Mouse (Mus musculus): Measurements from ENCODE around the gene F3. TPM values are rescaled to one million over a fixed set of nuclear protein-coding genes. Genes with fewer than 3 reads are reported as not detected.
A peak's percentile ranks its signal among the peaks of the same experiment; 100 is the strongest.

F3 gene
- polyA plus RNA-seq, 1 experiment from 2014 or later, result 12.1 TPM

GRCm38 (mm10) chr3:121713151-121713701 lies 10.1 kb upstream of the F3 start:
- 83% methylated on average over 17 of the region's 17 CpGs for WGBS
- Histone ChIP-seq H3K4me3 (no peak overlapping the region), H3K36me3 (replicated peaks) (no peaks in the 10 kb centered on the region), H3K27ac (replicated peaks) (no peak overlapping the region; the same call in 1 of the 2 replicates), H3K4me1 (peaks cover 16% of the 10 kb centered on the region), H3K9me3 (no peaks in the 10 kb centered on the region), H3K27me3 (replicated peaks; ENCODE audit: low read depth, poor library complexity, severe bottlenecking) (no peaks in the 10 kb centered on the region)
- no peak for DNase-seq (ENCODE audit: low spot score)

- Histone ChIP-seq H3K27ac (replicated peaks) (no peak overlapping the region), H3K4me3 (no peak overlapping the region), H3K9me3 (no peaks in the 10 kb centered on the region), H3K4me1 (peaks cover 22% of the 10 kb centered on the region), H3K27me3 (replicated peaks; ENCODE audit: low read depth, poor library complexity, severe bottlenecking) (no peaks in the 10 kb centered on the region), H3K36me3 (replicated peaks) (no peaks in the 10 kb centered on the region)
- no peak for DNase-seq (ENCODE audit: low spot score)
- 81% methylated on average over 8 of the region's 8 CpGs for WGBS
Observed at GRCm38 (mm10) chr3:121713816-121714215, 9.5 kb upstream of the F3 start.

- Histone ChIP-seq H3K27ac (replicated peaks) (no peak overlapping the region), H3K36me3 (replicated peaks) (no peaks in the 10 kb centered on the region), H3K4me1 (peaks cover 24% of the 10 kb centered on the region), H3K4me3 (no peak overlapping the region), H3K9me3 (no peaks in the 10 kb centered on the region), H3K27me3 (replicated peaks; ENCODE audit: low read depth, poor library complexity, severe bottlenecking) (no peaks in the 10 kb centered on the region)
- no peak for DNase-seq (ENCODE audit: low spot score)
- WGBS, result 93% methylated on average over 2 of the region's 2 CpGs
Observed at GRCm38 (mm10) chr3:121714461-121714860, 8.9 kb upstream of the F3 start.

GRCm38 (mm10) chr3:121715336-121715735 lies 8.0 kb upstream of the F3 start:
- no peak for DNase-seq (ENCODE audit: low spot score)
- no peaks in the 10 kb centered on the region for H3K36me3 ChIP-seq (replicated peaks)
- no peak overlapping the region for H3K4me3 ChIP-seq
- peaks cover 24% of the 10 kb centered on the region for H3K4me1 ChIP-seq
- no peak overlapping the region for H3K27ac ChIP-seq (replicated peaks)
- no peaks in the 10 kb centered on the region for H3K9me3 ChIP-seq
- H3K27me3 ChIP-seq (replicated peaks; ENCODE audit: low read depth, poor library complexity, severe bottlenecking), result peaks cover 2% of the 10 kb centered on the region; the same call in 1 of the 2 replicates

- 88% methylated on average over 6 of the region's 6 CpGs for WGBS
- Histone ChIP-seq H3K9me3 (no peaks in the 10 kb centered on the region), H3K27me3 (replicated peaks; ENCODE audit: low read depth, poor library complexity, severe bottlenecking) (peaks cover 7% of the 10 kb centered on the region), H3K36me3 (replicated peaks) (no peaks in the 10 kb centered on the region), H3K4me3 (no peak overlapping the region), H3K27ac (replicated peaks) (no peak overlapping the region), H3K4me1 (peaks cover 24% of the 10 kb centered on the region)
- DNase-seq (ENCODE audit: low spot score), result no peak
Observed at GRCm38 (mm10) chr3:121715741-121716459, 7.4 kb upstream of the F3 start.

- H3K36me3 ChIP-seq (replicated peaks), result no peaks in the 10 kb centered on the region
- 82% methylated on average over 5 of the region's 5 CpGs for WGBS
- H3K4me1 ChIP-seq, result peaks cover 28% of the 10 kb centered on the region
- H3K9me3 ChIP-seq, result no peaks in the 10 kb centered on the region
- DNase-seq (ENCODE audit: low spot score), result no peak
- H3K27ac ChIP-seq (replicated peaks), result no peak overlapping the region
- no peak overlapping the region for H3K4me3 ChIP-seq
- peaks cover 13% of the 10 kb centered on the region for H3K27me3 ChIP-seq (replicated peaks; ENCODE audit: low read depth, poor library complexity, severe bottlenecking)
Observed at GRCm38 (mm10) chr3:121716480-121716879, 6.9 kb upstream of the F3 start.

GRCm38 (mm10) chr3:121718679-121719078 lies 4.7 kb upstream of the F3 start:
- Histone ChIP-seq H3K27me3 (replicated peaks; ENCODE audit: low read depth, poor library complexity, severe bottlenecking) (peaks cover 29% of the 10 kb centered on the region), H3K9me3 (no peaks in the 10 kb centered on the region), H3K27ac (replicated peaks) (no peak overlapping the region), H3K4me3 (no peak overlapping the region), H3K4me1 (peaks cover 31% of the 10 kb centered on the region), H3K36me3 (replicated peaks) (no peaks in the 10 kb centered on the region)
- no peak for DNase-seq (ENCODE audit: low spot score)
- 66% methylated on average over 8 of the region's 8 CpGs for WGBS

GRCm38 (mm10) chr3:121719701-121720100 lies 3.6 kb upstream of the F3 start:
- H3K27me3 ChIP-seq (replicated peaks; ENCODE audit: low read depth, poor library complexity, severe bottlenecking), result peaks cover 40% of the 10 kb centered on the region
- H3K4me3 ChIP-seq, result no peak overlapping the region
- no peaks in the 10 kb centered on the region for H3K36me3 ChIP-seq (replicated peaks)
- DNase-seq (ENCODE audit: low spot score), result no peak
- 82% methylated on average over 3 of the region's 3 CpGs for WGBS
- H3K27ac ChIP-seq (replicated peaks), result no peak overlapping the region
- H3K9me3 ChIP-seq, result no peaks in the 10 kb centered on the region
- H3K4me1 ChIP-seq, result peaks cover 38% of the 10 kb centered on the region

GRCm38 (mm10) chr3:121720801-121721690 lies 2.3 kb upstream of the F3 start:
- DNase-seq (ENCODE audit: low spot score), result no peak

GRCm38 (mm10) chr3:121721691-121722070 lies 1.7 kb upstream of the F3 start:
- Histone ChIP-seq H3K27ac (replicated peaks) (no peak overlapping the region), H3K36me3 (replicated peaks) (no peaks in the 10 kb centered on the region), H3K9me3 (no peaks in the 10 kb centered on the region), H3K4me1 (peaks cover 38% of the 10 kb centered on the region), H3K4me3 (no peak overlapping the region), H3K27me3 (replicated peaks; ENCODE audit: low read depth, poor library complexity, severe bottlenecking) (peaks cover 50% of the 10 kb centered on the region)
- DNase-seq (ENCODE audit: low spot score), result no peak
- WGBS, result 73% methylated on average over 7 of the region's 7 CpGs

More at GRCm38 (mm10) chr3:121720801-121721690, 2.3 kb upstream of the F3 start:
- H3K36me3 ChIP-seq (replicated peaks), result no peaks in the 10 kb centered on the region
- WGBS, result 61% methylated on average over 14 of the region's 14 CpGs
- H3K27ac ChIP-seq (replicated peaks), result no peak overlapping the region
- H3K9me3 ChIP-seq, result no peaks in the 10 kb centered on the region
- no peak overlapping the region for H3K4me3 ChIP-seq
- H3K27me3 ChIP-seq (replicated peaks; ENCODE audit: low read depth, poor library complexity, severe bottlenecking), result peaks cover 50% of the 10 kb centered on the region
- peaks cover 38% of the 10 kb centered on the region for H3K4me1 ChIP-seq

GRCm38 (mm10) chr3:121723968-121724524 lies 709 bp downstream of the F3 start:
- DNase-seq (ENCODE audit: low spot score), result peak; percentile 38
- Histone ChIP-seq H3K27me3 (replicated peaks; ENCODE audit: low read depth, poor library complexity, severe bottlenecking) (peaks cover 50% of the 10 kb centered on the region), H3K4me3 (peak overlapping the region; percentile 66), H3K36me3 (replicated peaks) (peaks cover 5% of the 10 kb centered on the region; the same call in 1 of the 2 replicates), H3K4me1 (peaks cover 29% of the 10 kb centered on the region), H3K27ac (replicated peaks) (peak overlapping the region; percentile 76), H3K9me3 (no peaks in the 10 kb centered on the region)
- WGBS, result 7% methylated on average over 20 of the region's 20 CpGs

GRCm38 (mm10) chr3:121724553-121724952 lies 1.2 kb downstream of the F3 start:
- H3K27ac ChIP-seq (replicated peaks), result no peak overlapping the region
- H3K4me3 ChIP-seq, result peak overlapping the region; percentile 66
- no peaks in the 10 kb centered on the region for H3K9me3 ChIP-seq
- H3K36me3 ChIP-seq (replicated peaks), result peaks cover 9% of the 10 kb centered on the region
- WGBS, result 37% methylated on average over 12 of the region's 12 CpGs
- DNase-seq (ENCODE audit: low spot score), result no peak
- H3K4me1 ChIP-seq, result peaks cover 29% of the 10 kb centered on the region
- peaks cover 50% of the 10 kb centered on the region for H3K27me3 ChIP-seq (replicated peaks; ENCODE audit: low read depth, poor library complexity, severe bottlenecking)
